Mouse (Mus musculus) liver (tissue): Measurements from ENCODE around the gene Btbd9.

ENCODE experiments used
- DNase-seq: peaks from one replicate; pipeline ENCODE4 v3.0.0-alpha.2; 2020; ENCODE audit warnings: mixed read lengths

Btbd9 gene

GRCm38 (mm10) chr17:30328924-30329323, 247.4 kb downstream of the Btbd9 start:
- DNase-seq, result no peak

- no peak for DNase-seq
Measured at GRCm38 (mm10) chr17:30326906-30327305, 249.4 kb downstream of the Btbd9 start.

- no peak for DNase-seq
Measured at GRCm38 (mm10) chr17:30320301-30320700, 256.0 kb downstream of the Btbd9 start.

- DNase-seq, result no peak
Measured at GRCm38 (mm10) chr17:30312688-30313087, 263.6 kb downstream of the Btbd9 start.

GRCm38 (mm10) chr17:30309627-30310026, 266.7 kb downstream of the Btbd9 start:
- no peak for DNase-seq

GRCm38 (mm10) chr17:30308889-30309288, 267.4 kb downstream of the Btbd9 start:
- no peak for DNase-seq

GRCm38 (mm10) chr17:30308317-30308716, 268.0 kb downstream of the Btbd9 start:
- no peak for DNase-seq

- DNase-seq, result no peak
Measured at GRCm38 (mm10) chr17:30307168-30307567, 269.1 kb downstream of the Btbd9 start.

GRCm38 (mm10) chr17:30304766-30305165, 271.5 kb downstream of the Btbd9 start:
- no peak for DNase-seq

- DNase-seq, result no peak
Measured at GRCm38 (mm10) chr17:30301338-30301737, 274.9 kb downstream of the Btbd9 start.

GRCm38 (mm10) chr17:30297432-30297831, 278.9 kb downstream of the Btbd9 start:
- DNase-seq, result no peak

GRCm38 (mm10) chr17:30296069-30296468, 280.2 kb downstream of the Btbd9 start:
- DNase-seq, result no peak

GRCm38 (mm10) chr17:30292666-30293065, 283.6 kb downstream of the Btbd9 start:
- DNase-seq, result no peak

- no peak for DNase-seq
Measured at GRCm38 (mm10) chr17:30285641-30286040, 290.6 kb downstream of the Btbd9 start.

GRCm38 (mm10) chr17:30283460-30284050, 292.7 kb downstream of the Btbd9 start:
- DNase-seq, result no peak

- no peak for DNase-seq
Measured at GRCm38 (mm10) chr17:30283001-30283400, 293.3 kb downstream of the Btbd9 start.

- DNase-seq, result peak; percentile 80
Measured at GRCm38 (mm10) chr17:30280323-30281118, 295.8 kb downstream of the Btbd9 start.

- DNase-seq, result no peak
Measured at GRCm38 (mm10) chr17:30279684-30280083, 296.6 kb downstream of the Btbd9 start.

- DNase-seq, result no peak
Measured at GRCm38 (mm10) chr17:30278596-30279378, 297.5 kb downstream of the Btbd9 start.

- no peak for DNase-seq
Measured at GRCm38 (mm10) chr17:30276477-30276876, 299.8 kb downstream of the Btbd9 start.

- no peak for DNase-seq
Measured at GRCm38 (mm10) chr17:30272769-30273168, 303.5 kb downstream of the Btbd9 start.

- DNase-seq, result no peak
Measured at GRCm38 (mm10) chr17:30269136-30270063, 306.9 kb downstream of the Btbd9 start.
